Mouse (Mus musculus): Measurements from ENCODE around the gene Gm38431.

Gene Gm38431

GRCm38 (mm10) chr9:21018600-21018999 is 73.2 kb downstream of the Gm38431 start:
- DNase-seq (ENCODE audit: low spot score), result no peak
